Mouse (Mus musculus): Measurements from ENCODE around the gene Ndufa4l2.

- no peak for TF ChIP-seq CTCF (IDR thresholded peaks at IDR 0.05; ENCODE audit: low read depth)
- TF ChIP-seq EP300 (IDR thresholded peaks at IDR 0.05; ENCODE audit: low read depth): no peak
These were observed 5.3 kb downstream of the Ndufa4l2 start for GRCm38 (mm10) chr10:127519903-127520713.
